Mouse (Mus musculus) ES-Bruce4 (cell line): ENCODE measurements around the gene Tiam1. TPM values are rescaled to one million over a fixed set of nuclear protein-coding genes. Genes with fewer than 3 reads are reported as not detected.

ENCODE experiments used
- H3K27ac ChIP-seq: 2 replicates; pipeline ENCODE4 v1.5.1; 2012; ENCODE audit warnings: low read length, inconsistent platforms; ENCODE audit not compliant: insufficient read depth
- H3K27me3 ChIP-seq: 2 replicates; pipeline ENCODE4 v1.6.1; 2012; ENCODE audit warnings: mild to moderate bottlenecking, low read length, inconsistent platforms; ENCODE audit not compliant: control insufficient read depth, poor library complexity, insufficient read depth, severe bottlenecking
- H3K36me3 ChIP-seq: 2 replicates; pipeline ENCODE4 v1.6.1; 2012; ENCODE audit warnings: inconsistent platforms, mild to moderate bottlenecking, low read length, moderate library complexity; ENCODE audit not compliant: control insufficient read depth, poor library complexity, insufficient read depth, severe bottlenecking
- H3K4me1 ChIP-seq: one replicate; pipeline ENCODE4 v1.8.1; 2011; ENCODE audit warnings: low read length; ENCODE audit not compliant: control insufficient read depth, insufficient read depth
- H3K4me3 ChIP-seq: 2 replicates; pipeline ENCODE4 v1.5.1; 2011; ENCODE audit warnings: low read depth, mild to moderate bottlenecking, low read length
- H3K9ac ChIP-seq: 2 replicates; pipeline ENCODE4 v1.6.1; 2012; ENCODE audit warnings: low read depth, mild to moderate bottlenecking, inconsistent platforms; ENCODE audit not compliant: poor library complexity, severe bottlenecking
- H3K9me3 ChIP-seq: replicated peaks from 2 replicates; pipeline ENCODE4 v1.6.1; 2012; ENCODE audit warnings: mild to moderate bottlenecking, low read length, inconsistent platforms; ENCODE audit not compliant: control insufficient read depth, poor library complexity, insufficient read depth, severe bottlenecking
- CTCF ChIP-seq: IDR thresholded peaks from one replicate; pipeline ENCODE4 v1.8.1; 2011; ENCODE audit warnings: low read depth, low read length
- EP300 ChIP-seq: IDR thresholded peaks from 2 replicates; pipeline ENCODE4 v1.6.1; 2011; ENCODE audit warnings: low read depth, low read length; ENCODE audit not compliant: insufficient read depth
- POLR2A ChIP-seq: IDR thresholded peaks from one replicate; pipeline ENCODE4 v1.8.1; 2011; ENCODE audit warnings: low read length; ENCODE audit not compliant: insufficient read depth
- polyA plus RNA-seq: library from polyadenylated mRNA; stranded (reverse); fragments of >200 nt; gene quantifications from 2 replicates; pipeline ENCODE4 v1.2.4, GENCODE M21; 2011; ENCODE audit warnings: low read depth; ENCODE audit not compliant: missing spikeins, insufficient read depth, insufficient read length

The Tiam1 gene
- polyA plus RNA-seq, 1 experiment = 24.4 TPM

DNA sequence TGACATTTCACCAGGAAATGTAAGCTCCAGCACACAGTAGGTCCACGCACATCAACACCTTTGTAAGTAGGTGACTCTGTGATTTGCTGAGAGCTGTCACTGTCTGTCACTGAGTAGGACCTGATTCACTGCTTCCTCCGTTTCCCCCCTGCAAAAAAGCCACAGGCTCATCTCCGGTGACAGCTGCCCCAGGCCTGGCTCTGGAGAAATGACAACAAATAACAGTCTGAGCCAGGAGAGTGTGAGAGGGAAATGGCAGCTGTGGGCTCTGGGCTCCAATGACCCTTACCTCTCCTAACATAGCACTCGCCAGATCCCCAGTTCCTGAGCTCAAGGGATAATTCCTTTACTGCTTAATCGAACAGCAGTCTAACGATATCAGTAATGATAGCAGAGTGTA is 301.7 kb downstream of the Tiam1 start:
- Histone ChIP-seq H3K9me3 (no peaks in the 10 kb centered on the region), H3K9ac (no peak overlapping the region), H3K4me3 (no peak overlapping the region), H3K27me3 (no peaks in the 10 kb centered on the region), H3K36me3 (no peaks in the 10 kb centered on the region), H3K27ac (no peak overlapping the region), H3K4me1 (no peaks in the 10 kb centered on the region)
- TF ChIP-seq EP300 = no peak
- TF ChIP-seq CTCF = no peak
- TF ChIP-seq POLR2A = no peak

DNA sequence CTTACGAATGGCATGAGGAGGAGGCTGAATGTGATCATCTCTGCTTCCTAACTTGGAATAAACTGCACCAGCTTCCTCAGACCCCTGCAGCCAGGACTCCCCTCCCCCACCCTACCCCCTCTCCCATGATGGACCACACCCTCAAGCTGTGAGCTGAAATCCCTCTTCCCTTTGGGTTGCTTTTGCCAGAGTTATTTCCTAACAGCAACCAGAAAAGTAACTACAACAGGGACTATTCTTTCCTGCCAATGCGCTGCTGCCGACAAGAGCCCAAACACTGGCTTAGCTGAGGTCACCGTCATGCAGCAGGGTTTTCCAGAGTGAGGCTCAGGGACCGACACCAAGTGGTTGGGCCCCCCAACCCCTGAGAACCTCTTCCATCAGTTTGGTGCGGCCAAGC is 303.2 kb downstream of the Tiam1 start:
- TF ChIP-seq CTCF (no peak), EP300 (no peak), POLR2A (no peak)
- H3K36me3 ChIP-seq = no peaks in the 10 kb centered on the region

DNA sequence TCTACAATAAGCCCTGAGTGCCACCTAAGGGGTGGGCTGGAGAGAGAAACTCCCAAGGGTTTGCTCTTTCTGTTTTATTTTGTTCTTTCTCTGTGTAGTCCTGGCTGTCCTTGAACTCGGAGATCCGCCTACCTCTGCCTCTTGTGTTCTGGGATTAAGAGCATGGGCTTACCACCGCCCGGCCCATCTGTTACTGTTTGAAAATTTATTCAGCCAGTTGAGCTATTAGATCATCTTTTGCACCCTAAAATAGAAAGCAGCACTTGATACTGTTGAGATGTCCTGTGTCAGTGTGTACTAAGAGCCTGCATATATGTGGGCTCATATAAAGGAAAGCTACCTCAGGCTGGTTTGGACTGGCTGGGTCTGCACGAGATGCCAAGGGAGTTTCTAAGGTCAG is 303.7 kb downstream of the Tiam1 start:
- H3K9ac ChIP-seq = no peak overlapping the region
- H3K27ac ChIP-seq = no peak overlapping the region
- no peak overlapping the region for H3K4me3 ChIP-seq
- no peaks in the 10 kb centered on the region for H3K36me3 ChIP-seq
- TF ChIP-seq CTCF = no peak
- no peak for TF ChIP-seq EP300
- no peak for TF ChIP-seq POLR2A
- H3K9me3 ChIP-seq = no peaks in the 10 kb centered on the region
- H3K4me1 ChIP-seq = no peaks in the 10 kb centered on the region
- H3K27me3 ChIP-seq = no peaks in the 10 kb centered on the region

More for the DNA sequence above, 303.2 kb downstream of the Tiam1 start:
- Histone ChIP-seq H3K9me3 (no peaks in the 10 kb centered on the region), H3K27me3 (no peaks in the 10 kb centered on the region), H3K9ac (no peak overlapping the region), H3K4me1 (no peaks in the 10 kb centered on the region), H3K4me3 (no peak overlapping the region), H3K27ac (no peak overlapping the region)

DNA sequence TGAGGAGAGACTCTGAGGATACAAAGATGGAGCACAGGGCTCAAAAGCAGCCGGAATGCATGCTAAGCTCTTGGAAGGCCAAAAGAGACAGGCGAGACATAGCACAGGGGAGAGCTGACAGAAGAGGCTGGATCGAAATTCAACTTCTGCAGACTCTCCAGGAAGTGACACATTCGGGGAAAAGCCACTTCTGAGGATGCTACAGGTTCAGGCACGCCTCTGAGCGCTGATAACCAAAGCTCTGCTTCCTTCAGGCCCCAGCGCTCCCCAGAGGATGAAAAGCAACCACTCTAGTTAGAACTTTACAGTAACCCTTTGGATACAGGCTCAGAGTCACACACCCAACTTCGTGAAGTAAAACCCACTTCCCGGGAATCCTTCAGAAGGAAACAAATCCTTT is 306.5 kb downstream of the Tiam1 start:
- H3K4me1 ChIP-seq = no peaks in the 10 kb centered on the region
- no peaks in the 10 kb centered on the region for H3K36me3 ChIP-seq
- H3K27me3 ChIP-seq = no peaks in the 10 kb centered on the region
- no peak overlapping the region for H3K4me3 ChIP-seq
- H3K9ac ChIP-seq = no peak overlapping the region
- no peaks in the 10 kb centered on the region for H3K9me3 ChIP-seq
- TF ChIP-seq EP300 (no peak), CTCF (no peak), POLR2A (no peak)
- no peak overlapping the region for H3K27ac ChIP-seq

DNA sequence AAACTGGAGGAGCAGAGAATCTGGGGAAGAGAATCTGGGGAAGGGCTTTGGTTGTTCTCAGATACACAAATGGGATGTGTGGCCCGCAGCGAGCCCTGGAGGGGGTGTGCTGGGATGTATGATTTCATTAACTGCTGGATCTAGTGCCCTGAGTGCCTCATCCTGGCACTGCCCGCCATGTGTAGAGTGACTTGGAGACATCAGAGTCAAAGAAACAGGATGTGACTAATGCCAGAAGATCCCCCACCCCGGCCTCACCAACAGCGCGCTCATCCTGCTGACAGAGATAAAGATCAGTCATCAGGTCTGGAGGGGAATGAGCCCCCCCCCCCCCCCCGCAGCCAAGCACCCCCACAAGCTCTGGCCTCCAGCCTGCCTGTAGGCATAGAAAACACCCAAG is 308.0 kb downstream of the Tiam1 start:
- H3K27me3 ChIP-seq = no peaks in the 10 kb centered on the region
- H3K4me3 ChIP-seq = no peak overlapping the region
- TF ChIP-seq EP300 = no peak
- no peak for TF ChIP-seq CTCF
- H3K9ac ChIP-seq = no peak overlapping the region
- no peak overlapping the region for H3K27ac ChIP-seq
- no peaks in the 10 kb centered on the region for H3K9me3 ChIP-seq
- H3K4me1 ChIP-seq = no peaks in the 10 kb centered on the region
- no peaks in the 10 kb centered on the region for H3K36me3 ChIP-seq

DNA sequence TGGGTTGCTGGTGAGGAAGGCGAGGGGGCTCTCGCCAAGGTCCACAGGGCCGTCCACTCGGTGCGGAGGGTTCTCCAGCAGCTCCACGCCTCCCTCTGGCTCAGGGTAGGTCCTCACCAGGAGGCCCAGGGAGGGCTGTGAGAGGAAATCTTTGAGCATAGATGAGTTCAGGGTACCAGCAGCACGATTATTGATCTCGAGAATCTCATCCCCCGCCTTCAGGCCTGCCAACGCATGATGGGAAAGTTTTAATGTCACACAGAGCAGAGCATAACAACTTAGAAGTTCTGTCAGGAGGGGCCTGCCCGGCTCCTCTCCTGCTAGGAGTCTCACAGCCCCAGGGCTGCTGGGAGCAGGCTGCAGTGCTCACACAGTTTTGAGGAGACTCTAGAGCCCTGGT is 310.6 kb downstream of the Tiam1 start:
- Histone ChIP-seq H3K9me3 (no peaks in the 10 kb centered on the region), H3K27me3 (no peaks in the 10 kb centered on the region), H3K36me3 (no peaks in the 10 kb centered on the region), H3K4me3 (no peak overlapping the region), H3K4me1 (no peaks in the 10 kb centered on the region), H3K9ac (no peak overlapping the region), H3K27ac (no peak overlapping the region)
- TF ChIP-seq EP300 (no peak), POLR2A (no peak), CTCF (no peak)

DNA sequence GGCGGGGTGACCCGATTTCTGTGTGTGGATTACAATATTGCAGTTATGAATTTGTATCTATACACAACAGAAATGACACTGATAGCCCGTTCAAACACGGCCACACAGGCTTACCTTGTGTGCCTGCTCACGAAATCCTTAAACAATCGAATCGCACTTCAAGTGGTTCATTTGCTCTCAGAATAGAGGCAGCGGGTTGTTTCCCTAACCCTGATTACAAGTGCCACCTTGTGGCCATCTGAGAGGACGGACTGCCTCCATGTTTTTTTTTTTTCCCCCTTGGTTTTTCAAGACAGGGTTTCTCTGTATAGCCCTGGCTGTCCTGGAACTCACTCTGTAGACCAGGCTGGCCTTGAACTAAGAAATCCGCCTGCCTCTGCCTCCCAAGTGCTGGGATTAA is 312.4 kb downstream of the Tiam1 start:
- no peaks in the 10 kb centered on the region for H3K36me3 ChIP-seq
- H3K4me3 ChIP-seq = no peak overlapping the region
- H3K9ac ChIP-seq = no peak overlapping the region
- no peaks in the 10 kb centered on the region for H3K27me3 ChIP-seq
- TF ChIP-seq EP300 (no peak), CTCF (peak; percentile 39)
- no peak overlapping the region for H3K27ac ChIP-seq
- no peaks in the 10 kb centered on the region for H3K9me3 ChIP-seq
- no peaks in the 10 kb centered on the region for H3K4me1 ChIP-seq
